Mouse (Mus musculus) C2C12 (cell line): Measurements from ENCODE around the gene Ncapg. TPM values are rescaled to one million over a fixed set of nuclear protein-coding genes. Genes with fewer than 3 reads are reported as not detected.

ENCODE experiments used
- H3K27me3 ChIP-seq: one replicate; pipeline ENCODE4 v1.6.1; 2011; ENCODE audit not compliant: control insufficient read depth, insufficient read depth, insufficient read length
- H3K36me3 ChIP-seq: one replicate; pipeline ENCODE4 v1.6.1; 2011; ENCODE audit not compliant: control insufficient read depth, insufficient read depth
- H3K4me3 ChIP-seq: one replicate; pipeline ENCODE4 v1.5.1; 2011; ENCODE audit warnings: mild to moderate bottlenecking, control low read depth; ENCODE audit not compliant: poor library complexity, insufficient read depth, severe bottlenecking
- H3K79me2 ChIP-seq: one replicate; pipeline ENCODE4 v1.6.1; 2011; ENCODE audit not compliant: control insufficient read depth, insufficient read depth
- H3K79me3 ChIP-seq: one replicate; pipeline ENCODE4 v1.6.1; 2011; ENCODE audit warnings: low read depth, control low read depth
- H3ac ChIP-seq: one replicate; pipeline ENCODE3; 2011; ENCODE audit warnings: low read depth; ENCODE audit not compliant: control insufficient read depth, insufficient read length
- CEBPB ChIP-seq: IDR thresholded peaks from one replicate; pipeline ENCODE4 v1.6.1; 2011; ENCODE audit warnings: low read depth, mild to moderate bottlenecking, control low read depth, moderate library complexity
- CTCF ChIP-seq: IDR thresholded peaks from one replicate; pipeline ENCODE4 v1.5.1; 2011; ENCODE audit not compliant: control insufficient read depth, insufficient read depth, insufficient read length
- FOSL1 ChIP-seq: IDR thresholded peaks from one replicate; pipeline ENCODE4 v1.8.0; 2011; ENCODE audit warnings: mild to moderate bottlenecking, low read length; ENCODE audit not compliant: poor library complexity, insufficient read depth, severe bottlenecking
- MAX ChIP-seq: IDR thresholded peaks from one replicate; pipeline ENCODE4 v1.6.1; 2011; ENCODE audit warnings: mild to moderate bottlenecking, control low read depth
- MYOD1 ChIP-seq: IDR thresholded peaks from one replicate; pipeline ENCODE4 v1.6.1; 2011; ENCODE audit warnings: low read depth; ENCODE audit not compliant: control insufficient read depth, insufficient read length
- MYOG ChIP-seq: IDR thresholded peaks from one replicate; pipeline ENCODE4 v1.6.1; 2011; ENCODE audit not compliant: control insufficient read depth, insufficient read length; ENCODE audit errors: extremely low read depth
- USF1 ChIP-seq: IDR thresholded peaks from one replicate; pipeline ENCODE4 v1.6.1; 2011; ENCODE audit warnings: low read depth, mild to moderate bottlenecking, control low read depth, moderate library complexity
- polyA plus RNA-seq: library from polyadenylated mRNA; unstranded; fragments of >200 nt; fragmentation: generic; extraction: Trizol; gene quantifications from one replicate; pipeline ENCODE4 v1.2.1, GENCODE M21; 2012; ENCODE audit warnings: missing spikeins

Gene Ncapg
- polyA plus RNA-seq, 1 experiment = 11.2 TPM

GRCm38 (mm10) chr5:45706811-45707210 lies 37.1 kb downstream of the Ncapg start:
- Histone ChIP-seq H3K79me3 (no peaks in the 10 kb centered on the region), H3K27me3 (no peaks in the 10 kb centered on the region), H3ac (no peak overlapping the region), H3K79me2 (no peaks in the 10 kb centered on the region), H3K36me3 (peaks cover 47% of the 10 kb centered on the region), H3K4me3 (no peak overlapping the region)
- TF ChIP-seq MYOG (no peak), USF1 (no peak), CTCF (no peak), FOSL1 (no peak), CEBPB (no peak), MYOD1 (no peak), MAX (no peak)

GRCm38 (mm10) chr5:45709653-45710052 lies 39.9 kb downstream of the Ncapg start:
- Histone ChIP-seq H3K79me3 (no peaks in the 10 kb centered on the region), H3K36me3 (peaks cover 28% of the 10 kb centered on the region), H3K4me3 (no peak overlapping the region), H3K27me3 (no peaks in the 10 kb centered on the region), H3ac (no peak overlapping the region), H3K79me2 (no peaks in the 10 kb centered on the region)
- TF ChIP-seq MYOD1 (no peak), MAX (no peak), USF1 (no peak), CEBPB (no peak), CTCF (no peak), FOSL1 (no peak), MYOG (no peak)

- H3K36me3 ChIP-seq = no peaks in the 10 kb centered on the region
- no peak for TF ChIP-seq FOSL1
- no peak for TF ChIP-seq MAX
- no peak for TF ChIP-seq MYOD1
- TF ChIP-seq MYOG = no peak
- TF ChIP-seq USF1 = no peak
- no peak for TF ChIP-seq CTCF
- TF ChIP-seq CEBPB = no peak
These were observed 49.2 kb downstream of the Ncapg start for GRCm38 (mm10) chr5:45718848-45719488.

GRCm38 (mm10) chr5:45733751-45734150 lies 64.0 kb downstream of the Ncapg start:
- no peaks in the 10 kb centered on the region for H3K27me3 ChIP-seq
- H3ac ChIP-seq = no peak overlapping the region
- no peak overlapping the region for H3K4me3 ChIP-seq
- no peaks in the 10 kb centered on the region for H3K36me3 ChIP-seq
- TF ChIP-seq MYOG = no peak
- no peak for TF ChIP-seq MAX
- no peak for TF ChIP-seq USF1
- TF ChIP-seq MYOD1 = no peak
- no peak for TF ChIP-seq CTCF
- no peak for TF ChIP-seq FOSL1
- no peak for TF ChIP-seq CEBPB
- no peaks in the 10 kb centered on the region for H3K79me2 ChIP-seq
- no peaks in the 10 kb centered on the region for H3K79me3 ChIP-seq

More at GRCm38 (mm10) chr5:45718848-45719488, 49.2 kb downstream of the Ncapg start:
- no peak overlapping the region for H3ac ChIP-seq
- no peaks in the 10 kb centered on the region for H3K79me2 ChIP-seq
- H3K79me3 ChIP-seq = no peaks in the 10 kb centered on the region
- no peak overlapping the region for H3K4me3 ChIP-seq
- H3K27me3 ChIP-seq = no peaks in the 10 kb centered on the region

GRCm38 (mm10) chr5:45737911-45738310 lies 68.2 kb downstream of the Ncapg start:
- Histone ChIP-seq H3K79me2 (no peaks in the 10 kb centered on the region), H3K79me3 (no peaks in the 10 kb centered on the region), H3ac (no peak overlapping the region), H3K27me3 (no peaks in the 10 kb centered on the region), H3K4me3 (no peak overlapping the region), H3K36me3 (no peaks in the 10 kb centered on the region)
- TF ChIP-seq FOSL1 = no peak
- TF ChIP-seq CTCF = no peak
- no peak for TF ChIP-seq MYOD1
- TF ChIP-seq CEBPB = no peak
- TF ChIP-seq MYOG = no peak
- no peak for TF ChIP-seq MAX
- TF ChIP-seq USF1 = no peak

Other genes with a start within 250 kb of the Ncapg start
- 49.1 TPM for gene Qdpr, start 219.7 kb upstream of the Ncapg start, polyA plus RNA-seq
- not detected for gene Clrn2, start 216.2 kb upstream of the Ncapg start, polyA plus RNA-seq
- 87.7 TPM for gene Lap3, start 176.5 kb upstream of the Ncapg start, polyA plus RNA-seq
- 166 TPM for gene Med28, start 149.7 kb upstream of the Ncapg start, polyA plus RNA-seq
- gene Fam184b, start 30.3 kb upstream of the Ncapg start, polyA plus RNA-seq = 0.01 TPM
- 1.2 TPM for gene Lcorl, start 187.7 kb downstream of the Ncapg start, polyA plus RNA-seq